Mouse (Mus musculus): Measurements from ENCODE around the gene Hdx. TPM values are rescaled to one million over a fixed set of nuclear protein-coding genes. Genes with fewer than 3 reads are reported as not detected.

The Hdx gene
- total RNA-seq (2023) = not detected

GRCm38 (mm10) chrX:111696356-111697282 lies at the start of gene Hdx:
Gene Hdx, minus strand, starts transcription at chrX:111697079.

DNA sequence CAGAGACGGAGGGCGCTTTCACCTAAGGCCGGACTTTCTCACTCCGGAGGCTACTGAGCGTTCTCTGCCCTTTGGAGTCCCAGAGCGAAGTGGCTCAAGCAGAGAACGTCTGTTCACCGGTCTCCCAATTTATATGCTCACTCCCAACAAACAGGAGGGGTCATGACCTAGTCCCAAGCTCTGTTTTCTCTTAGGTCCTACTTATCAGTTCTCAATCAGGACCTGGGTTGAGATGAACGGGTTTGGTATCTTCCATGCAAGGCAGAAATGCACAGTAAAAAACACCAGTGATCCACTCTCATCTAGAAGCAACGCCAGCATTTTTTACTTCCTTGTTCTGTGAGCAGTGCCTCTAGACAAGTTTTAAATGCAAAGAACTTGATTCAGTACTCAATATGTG lies 159.0 kb downstream of the Hdx start, which contains the start of gene Rps6ka6:
TSS of gene Rps6ka6 (minus strand) at position 101 of the 400 bp plus-strand sequence.

Other genes with a start within 250 kb of the Hdx start
- under 1 TPM in 1 of 2 experiments, not detected in 1; 0.15 TPM for gene Rps6ka6, start 159.1 kb downstream of the Hdx start, total RNA-seq (2023)
- gene Gm45194, start 194.3 kb upstream of the Hdx start, total RNA-seq (2023) = not detected